Mouse (Mus musculus) spleen, postnatal 4 days (tissue): ENCODE measurements around the gene Zfp341.

Source experiments
- DNase-seq, 2 experiments: peaks; one replicate each; pipeline ENCODE4 v3.0.0; 2022; ENCODE audit warnings: low spot score in 2 of 2

Gene Zfp341

DNA sequence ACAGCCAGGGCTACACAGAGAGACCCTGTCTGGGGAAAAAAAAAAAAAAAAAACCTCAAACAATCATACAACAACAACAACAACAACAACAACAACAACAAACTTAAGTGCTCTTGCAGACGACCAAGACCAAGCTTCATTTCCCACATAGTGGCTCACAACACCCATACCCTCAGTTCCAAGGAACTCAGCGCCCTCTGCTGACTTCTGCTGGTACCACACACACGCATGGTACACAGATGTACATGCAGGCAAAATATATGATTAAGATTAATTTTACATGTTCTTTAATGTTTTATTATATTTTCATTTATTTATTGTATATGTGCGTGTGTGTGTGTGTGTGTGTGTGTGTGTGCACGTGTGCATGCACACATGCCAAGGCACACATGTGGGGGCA is 26.7 kb upstream of the Zfp341 start:
- DNase-seq = peak; percentile 69 to 87

DNA sequence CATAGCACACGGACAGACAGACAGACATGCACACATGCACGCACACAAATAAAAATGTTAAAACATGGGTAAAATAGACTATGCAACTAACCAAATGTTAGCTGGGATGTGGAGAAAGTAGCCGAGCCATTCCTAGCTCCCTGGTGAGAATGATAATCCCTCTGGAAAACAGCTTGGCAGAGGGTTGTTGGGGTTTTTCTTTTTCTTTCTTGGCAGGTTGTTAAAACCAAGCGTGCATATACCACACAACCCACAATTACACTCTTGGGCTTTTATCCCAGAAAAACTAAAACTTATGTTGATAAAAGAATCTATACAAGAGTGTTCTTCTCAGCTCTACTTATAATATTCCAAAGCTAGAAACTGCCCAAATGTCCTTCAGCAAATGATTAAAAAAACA is 24.0 kb upstream of the Zfp341 start:
- no peak for DNase-seq

- DNase-seq = no peak
Measured at GRCm38 (mm10) chr2:154591239-154591638, 21.9 kb upstream of the Zfp341 start.

DNA sequence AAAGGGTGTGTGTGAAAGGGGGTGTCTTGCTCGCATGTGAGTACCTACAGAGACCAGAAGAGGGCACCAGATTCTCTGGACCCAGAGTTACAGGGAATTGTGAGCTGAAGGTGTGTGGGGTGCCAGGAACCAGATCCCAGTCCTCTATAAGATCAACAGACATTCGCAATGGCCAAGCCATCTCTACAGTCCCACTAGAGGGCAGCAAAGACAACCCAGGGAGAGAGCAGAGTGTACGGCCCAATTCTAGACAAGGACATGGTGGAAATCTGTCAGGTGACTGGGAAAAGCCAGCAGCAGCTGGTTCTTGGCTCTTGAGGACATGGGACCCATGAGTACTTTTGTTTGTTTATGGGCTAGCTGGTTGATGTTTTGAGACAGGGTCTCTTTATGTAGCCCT is 20.1 kb upstream of the Zfp341 start:
- DNase-seq = peak in 1 of 2 experiments; percentile 47

- no peak for DNase-seq
Measured at GRCm38 (mm10) chr2:154595775-154596174, 17.3 kb upstream of the Zfp341 start.

GRCm38 (mm10) chr2:154597399-154597798 is 15.7 kb upstream of the Zfp341 start:
- no peak for DNase-seq

- DNase-seq = no peak
Measured at GRCm38 (mm10) chr2:154600586-154600985, 12.5 kb upstream of the Zfp341 start.

DNA sequence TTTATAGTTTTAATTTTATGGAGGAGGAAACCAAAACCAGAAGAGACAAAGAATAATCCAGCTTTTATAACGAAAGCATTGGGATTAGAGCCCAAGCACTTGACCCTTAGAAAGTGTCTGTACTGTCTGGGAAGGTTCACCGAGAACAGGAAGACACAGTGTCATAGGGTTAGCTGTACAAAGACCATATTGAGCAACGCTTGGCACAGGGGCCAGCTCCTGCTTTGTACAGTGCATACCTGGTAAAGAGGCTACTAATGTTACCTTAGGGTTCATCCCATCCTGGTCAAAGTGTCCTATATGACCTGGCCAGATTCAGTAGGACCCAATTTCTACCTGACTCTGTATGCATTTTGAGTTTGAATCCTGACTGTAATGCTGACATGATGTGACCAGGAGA is 11.8 kb upstream of the Zfp341 start:
- DNase-seq = no peak

GRCm38 (mm10) chr2:154603007-154603637 is 10.0 kb upstream of the Zfp341 start:
- DNase-seq = no peak

GRCm38 (mm10) chr2:154603638-154604153 is 9.4 kb upstream of the Zfp341 start, which contains the start of gene Pxmp4:
Gene Pxmp4 (minus strand): TSS chr2:154603708.
- DNase-seq = peak; percentile 99

GRCm38 (mm10) chr2:154604156-154604555 is 8.9 kb upstream of the Zfp341 start:
- DNase-seq = no peak

DNA sequence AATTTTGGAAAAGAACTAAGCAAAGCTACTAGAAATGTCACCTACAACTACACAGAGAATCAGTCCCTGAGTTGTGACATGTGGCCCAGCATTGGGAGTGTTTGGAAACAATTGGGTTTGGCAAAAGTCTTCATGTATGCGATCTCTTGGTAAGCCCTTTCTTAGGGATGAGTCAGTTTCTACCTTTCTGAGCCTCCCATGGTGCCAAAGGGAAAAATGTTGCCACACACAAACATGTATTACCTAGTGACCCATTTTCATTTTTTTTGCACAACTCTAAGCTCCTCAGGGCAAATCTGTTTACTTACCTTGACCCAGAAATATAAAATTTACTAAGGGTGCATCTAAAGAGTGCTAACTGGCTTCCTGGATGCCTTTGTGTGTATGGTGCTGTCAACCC is 6.1 kb upstream of the Zfp341 start:
- DNase-seq = no peak

DNA sequence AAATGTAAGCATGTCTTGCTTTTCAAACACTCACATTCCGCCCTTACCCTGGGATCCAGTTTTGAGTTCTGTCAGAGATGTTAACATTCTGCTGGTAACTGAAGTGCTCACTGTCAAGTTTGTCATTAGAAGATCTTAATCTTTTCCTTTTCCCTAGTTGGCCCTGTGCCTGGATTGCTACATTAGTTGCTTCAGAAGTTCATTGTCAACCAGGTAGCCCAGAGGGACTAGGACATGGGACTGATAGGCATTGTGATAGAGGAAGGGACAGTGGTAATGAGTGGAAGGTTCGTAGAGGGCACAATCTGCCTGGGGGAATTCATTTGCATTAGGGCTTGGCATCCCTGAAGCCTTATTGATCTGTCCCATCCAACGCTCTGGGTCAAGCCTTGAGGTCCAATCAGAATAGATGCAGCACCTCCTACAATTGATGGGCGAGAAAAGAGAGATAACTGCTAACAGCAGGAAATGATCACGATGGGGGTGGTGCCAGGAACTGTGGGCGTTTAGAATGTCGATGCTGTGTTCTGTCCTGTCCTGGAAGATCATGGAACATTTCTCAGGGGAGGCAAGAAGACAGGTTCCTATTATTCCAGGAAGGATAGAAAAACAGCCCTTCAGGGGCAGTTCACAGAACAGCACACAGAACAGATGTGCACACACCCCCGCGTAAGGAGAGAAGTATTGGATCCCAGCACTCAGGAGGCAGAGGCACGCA is 3.9 kb upstream of the Zfp341 start:
- DNase-seq = no peak

DNA sequence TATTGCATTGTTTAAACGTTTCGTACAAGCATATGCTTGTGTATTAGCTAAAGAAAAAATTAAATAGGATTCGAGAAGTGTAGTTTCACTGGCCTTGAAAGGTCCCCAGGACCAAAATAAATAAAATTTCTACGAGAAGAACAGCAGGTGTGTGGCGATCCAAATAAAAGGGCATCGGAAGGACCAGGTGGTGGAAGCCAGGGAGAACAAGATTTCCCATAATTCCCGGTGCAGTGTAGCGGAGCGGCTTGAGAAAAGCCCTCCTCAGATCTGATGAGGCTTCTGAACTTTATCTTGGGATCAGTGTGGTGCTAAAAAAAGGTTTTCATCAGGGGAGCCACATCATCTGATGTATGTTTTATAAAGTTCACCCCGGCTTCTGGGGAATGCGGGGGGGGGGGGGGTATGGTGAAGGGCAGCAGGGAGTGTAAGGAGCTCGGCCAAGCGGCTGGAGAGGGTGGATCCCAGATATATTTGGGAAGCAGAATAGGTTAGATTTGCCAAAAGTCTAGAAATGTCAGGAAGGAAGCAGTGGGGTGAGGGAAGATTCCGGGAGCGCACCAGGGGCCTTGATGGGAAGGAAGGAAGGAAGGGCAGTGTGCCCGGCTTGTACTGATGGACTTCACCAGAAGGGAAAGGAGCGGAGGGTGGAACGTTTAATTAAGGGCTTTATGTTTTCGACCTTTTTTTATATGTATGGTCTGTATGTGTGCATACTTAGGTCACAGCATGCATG is 1.9 kb downstream of the Zfp341 start:
- DNase-seq = no peak

- DNase-seq = no peak
Measured at GRCm38 (mm10) chr2:154615674-154616073, 2.6 kb downstream of the Zfp341 start.

DNA sequence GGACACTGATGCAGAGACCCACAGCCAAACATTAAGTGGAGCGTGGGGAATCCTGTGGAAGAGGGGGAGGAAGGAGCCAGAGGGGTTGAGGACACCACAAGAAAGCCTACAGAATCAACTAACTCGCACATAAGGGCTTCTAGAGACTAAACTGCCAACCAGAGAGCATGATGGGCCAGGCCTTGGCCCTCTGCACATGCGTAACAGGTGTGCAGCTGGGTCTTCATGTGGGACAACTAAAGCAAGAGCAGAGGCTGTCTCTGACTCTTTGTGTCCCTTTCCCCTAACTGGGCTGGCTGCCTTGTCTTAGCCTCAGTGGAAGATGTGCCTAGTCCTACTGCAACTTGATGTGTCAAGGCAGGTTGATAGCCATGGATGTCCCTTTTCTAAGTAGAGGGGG is 4.0 kb downstream of the Zfp341 start:
- DNase-seq = no peak

GRCm38 (mm10) chr2:154621684-154622083 is 8.6 kb downstream of the Zfp341 start:
- DNase-seq = no peak

- DNase-seq = no peak
Measured at GRCm38 (mm10) chr2:154624137-154624536, 11.0 kb downstream of the Zfp341 start.

DNA sequence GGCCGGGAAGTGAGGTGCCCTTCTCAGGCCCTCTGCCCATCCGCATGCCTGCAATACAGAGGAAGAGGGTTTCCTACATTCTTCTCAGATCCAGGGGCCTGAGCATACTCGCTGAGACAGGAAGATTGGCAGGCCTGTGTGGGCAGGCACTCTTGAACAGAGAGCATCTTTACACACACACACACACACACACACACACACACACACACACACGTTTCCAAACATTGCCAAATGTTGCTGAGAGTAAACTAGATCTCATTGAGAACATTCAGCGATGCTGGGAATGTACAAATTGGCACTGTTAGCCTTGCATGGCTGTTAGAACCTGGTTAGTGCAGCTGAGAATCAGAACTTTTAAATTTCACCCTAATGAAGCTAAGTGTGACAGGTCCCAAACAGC is 17.4 kb downstream of the Zfp341 start:
- no peak for DNase-seq

- DNase-seq = peak; percentile 72 to 82
Measured at GRCm38 (mm10) chr2:154632203-154632780, 19.2 kb downstream of the Zfp341 start.

DNA sequence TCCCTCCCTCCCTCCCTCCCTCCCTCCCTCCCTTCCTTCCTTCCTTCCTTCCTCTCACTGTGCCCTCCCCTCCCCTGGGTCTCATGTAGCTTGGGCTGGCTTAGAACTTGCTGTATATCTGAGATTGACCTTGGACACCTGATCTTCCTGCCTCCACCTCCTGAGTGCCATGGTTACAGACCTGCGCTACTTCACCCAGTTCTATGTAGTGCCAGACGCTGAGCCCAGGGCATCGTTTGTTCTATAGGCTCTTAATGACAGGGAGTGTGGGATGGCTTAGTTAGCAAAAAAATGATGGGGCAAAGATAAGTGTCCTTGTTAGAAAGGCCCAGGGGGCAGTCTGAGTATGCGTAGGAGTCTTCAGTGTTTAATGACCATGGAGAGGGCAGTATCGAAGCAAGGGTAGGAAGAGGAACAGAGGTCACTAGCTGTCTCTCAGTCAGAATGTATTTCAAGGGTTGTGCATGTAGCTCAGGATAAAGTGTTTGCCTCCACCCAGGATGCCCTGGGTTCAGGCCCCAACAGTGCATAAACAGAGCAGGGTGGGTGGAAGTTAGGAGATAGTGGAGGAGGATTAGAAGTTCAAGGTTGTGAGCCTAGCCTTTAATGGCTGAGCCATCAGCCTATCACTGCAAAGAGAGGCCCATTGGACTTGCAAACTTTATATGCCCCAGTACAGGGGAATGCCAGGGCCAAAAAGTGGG is 20.1 kb downstream of the Zfp341 start:
- DNase-seq = no peak
